Mouse (Mus musculus): ENCODE data around the gene Krtap26-1.

Gene Krtap26-1

GRCm38 (mm10) chr16:88647358-88647846 lies at the start of gene Krtap26-1:
Krtap26-1 (minus strand) TSS chr16:88647796.
- DNase-seq, result no peak

- no peak for DNase-seq
Measured at GRCm38 (mm10) chr16:88696256-88696655, 48.7 kb upstream of the Krtap26-1 start.

GRCm38 (mm10) chr16:88681282-88681681 lies 33.7 kb upstream of the Krtap26-1 start:
- DNase-seq, result no peak

- no peak for DNase-seq
Measured at GRCm38 (mm10) chr16:88679099-88679498, 31.5 kb upstream of the Krtap26-1 start.

GRCm38 (mm10) chr16:88671571-88671970 lies 24.0 kb upstream of the Krtap26-1 start, which contains the start of gene Krtap27-1:
Krtap27-1 (minus strand) TSS chr16:88671671.
- no peak for DNase-seq

- no peak for DNase-seq
Measured at GRCm38 (mm10) chr16:88657426-88657825, 9.8 kb upstream of the Krtap26-1 start.

GRCm38 (mm10) chr16:88651952-88652351 lies 4.4 kb upstream of the Krtap26-1 start:
- DNase-seq, result no peak

GRCm38 (mm10) chr16:88651082-88651481 lies 3.5 kb upstream of the Krtap26-1 start:
- no peak for DNase-seq

- DNase-seq, result no peak
Measured at GRCm38 (mm10) chr16:88646366-88647111, 1.1 kb downstream of the Krtap26-1 start.

- DNase-seq, result no peak
Measured at GRCm38 (mm10) chr16:88640053-88640452, 7.5 kb downstream of the Krtap26-1 start.

- DNase-seq, result no peak
Measured at GRCm38 (mm10) chr16:88635142-88635541, 12.5 kb downstream of the Krtap26-1 start.

- no peak for DNase-seq
Measured at GRCm38 (mm10) chr16:88631474-88631873, 16.1 kb downstream of the Krtap26-1 start.

GRCm38 (mm10) chr16:88627566-88627965 lies 20.0 kb downstream of the Krtap26-1 start, which contains the start of gene 2310079G19Rik:
2310079G19Rik (minus strand) TSS chr16:88627666.
- DNase-seq, result no peak

GRCm38 (mm10) chr16:88612712-88613111 lies 34.9 kb downstream of the Krtap26-1 start:
- DNase-seq, result no peak

GRCm38 (mm10) chr16:88611922-88612321 lies 35.7 kb downstream of the Krtap26-1 start, which contains the start of gene Krtap24-1:
Krtap24-1 (minus strand) TSS chr16:88612279.
- DNase-seq, result no peak

- DNase-seq, result no peak
Measured at GRCm38 (mm10) chr16:88604570-88604969, 43.0 kb downstream of the Krtap26-1 start.

GRCm38 (mm10) chr16:88602464-88602863 lies 45.1 kb downstream of the Krtap26-1 start:
- DNase-seq, result no peak

- no peak for DNase-seq
Measured at GRCm38 (mm10) chr16:88600303-88600702, 47.3 kb downstream of the Krtap26-1 start.

- DNase-seq, result no peak
Measured at GRCm38 (mm10) chr16:88599504-88600237, 47.9 kb downstream of the Krtap26-1 start.

All from right cerebral cortex, adult 18-20 months (tissue).